Mouse (Mus musculus): Measurements from ENCODE around the gene 1110002E22Rik. TPM values are rescaled to one million over a fixed set of nuclear protein-coding genes. Genes with fewer than 3 reads are reported as not detected.

1110002E22Rik gene
- total RNA-seq (2023): not detected in 4 replicates

GRCm38 (mm10) chr3:138064732-138065645, at the start of gene 1110002E22Rik:
Gene 1110002E22Rik, plus strand, starts transcription at chr3:138065052.

GRCm38 (mm10) chr3:138067288-138067687, 2.4 kb downstream of the 1110002E22Rik start, which contains the start of gene Gm5105:
Gene Gm5105, minus strand, starts transcription at chr3:138067388.

Other genes with a start within 250 kb of the 1110002E22Rik start
- 84.2 to 110 TPM (median 97.5 TPM) in 4 replicates for gene H2afz, start 200.6 kb upstream of the 1110002E22Rik start, total RNA-seq (2023)
- 2.8 to 5.8 TPM (median 3.6 TPM) in 4 replicates for gene Dnajb14, start 197.4 kb upstream of the 1110002E22Rik start, total RNA-seq (2023)
- gene Lamtor3, start 146.5 kb upstream of the 1110002E22Rik start, total RNA-seq (2023): 61.5 to 73.0 TPM (median 70.7 TPM) in 4 replicates
- gene Dapp1, start 83.5 kb upstream of the 1110002E22Rik start, total RNA-seq (2023): 73.4 to 87.5 TPM (median 80.8 TPM) in 4 replicates
- gene Gm5105, start 2.3 kb downstream of the 1110002E22Rik start, total RNA-seq (2023): not detected in 4 replicates
- gene Trmt10a, start 78.4 kb downstream of the 1110002E22Rik start, total RNA-seq (2023): 7.1 to 11.6 TPM (median 10.3 TPM) in 4 replicates
- 2.1 to 2.6 TPM (median 2.4 TPM) in 4 replicates for gene Mttp, start 79.9 kb downstream of the 1110002E22Rik start, total RNA-seq (2023)
- gene 4930579F01Rik, start 128.8 kb downstream of the 1110002E22Rik start, total RNA-seq (2023): not detected in 4 replicates
- gene Adh7, start 152.7 kb downstream of the 1110002E22Rik start, total RNA-seq (2023): not detected in 4 replicates
- gene Adh1, start 195.9 kb downstream of the 1110002E22Rik start, total RNA-seq (2023): not detected in 4 replicates
- not detected in 4 replicates for gene Adh6a, start 248.2 kb downstream of the 1110002E22Rik start, total RNA-seq (2023)

Measured in B cell, adult 62 days (primary cell).